Mouse (Mus musculus): Measurements from ENCODE around the gene Stx18. TPM values are rescaled to one million over a fixed set of nuclear protein-coding genes. Genes with fewer than 3 reads are reported as not detected.

Stx18 gene
- polyA plus RNA-seq, 1 experiment: 52.3 TPM

DNA sequence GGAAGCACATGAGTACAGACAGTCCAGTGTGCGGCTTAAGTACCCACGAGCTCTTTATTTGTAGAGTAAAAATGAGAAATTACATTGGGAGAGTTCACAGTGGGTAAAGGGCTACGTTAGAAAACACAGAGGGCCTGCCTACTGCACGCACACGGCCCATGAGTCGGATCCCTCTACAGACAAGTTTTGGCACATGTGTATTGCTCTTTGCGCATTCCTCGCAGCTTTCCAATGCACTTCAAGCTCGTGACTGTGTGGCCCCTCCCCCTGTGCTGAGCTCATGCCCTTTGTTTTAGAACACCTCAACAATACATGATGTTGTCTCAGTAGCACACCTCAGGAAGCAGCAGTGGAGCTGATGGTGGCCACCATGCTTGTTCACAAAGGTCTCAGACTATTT, 98.6 kb downstream of the Stx18 start:
- Histone ChIP-seq H3K4me1 (ENCODE audit: control insufficient read depth, insufficient read depth, low read length) (0 out of 2 replicates have a peak, but pooled peaks cover 2% of the 10 kb centered on the region), H3K4me3 (replicated peaks; ENCODE audit: insufficient read depth, low read depth, low read length) (no peak overlapping the region), H3K27ac (ENCODE audit: insufficient read depth, low read length) (no peak overlapping the region), H3K27me3 (ENCODE audit: control insufficient read depth, insufficient read depth, low read length) (no peaks in the 10 kb centered on the region)
- no peak for TF ChIP-seq POLR2A (IDR thresholded peaks at IDR 0.05; ENCODE audit: borderline replicate concordance, insufficient read depth, low read length)
- no peak for TF ChIP-seq CTCF (IDR thresholded peaks at IDR 0.05; ENCODE audit: borderline replicate concordance, insufficient read depth, low read depth, low read length)
- DNase-seq: no peak
- WGBS: 84% methylated on average over 9 of the region's 9 CpGs

- 0 out of 2 replicates have a peak, but pooled peaks cover 2% of the 10 kb centered on the region for H3K4me1 ChIP-seq (ENCODE audit: control insufficient read depth, insufficient read depth, low read length)
- no peak overlapping the region for H3K4me3 ChIP-seq (replicated peaks; ENCODE audit: insufficient read depth, low read depth, low read length)
- no peak overlapping the region for H3K27ac ChIP-seq (ENCODE audit: insufficient read depth, low read length)
- 54% methylated on average over 6 of the region's 6 CpGs for WGBS
- TF ChIP-seq CTCF (IDR thresholded peaks at IDR 0.05; ENCODE audit: borderline replicate concordance, insufficient read depth, low read depth, low read length) (no peak), POLR2A (IDR thresholded peaks at IDR 0.05; ENCODE audit: borderline replicate concordance, insufficient read depth, low read length) (no peak)
- no peak for DNase-seq
- no peaks in the 10 kb centered on the region for H3K27me3 ChIP-seq (ENCODE audit: control insufficient read depth, insufficient read depth, low read length)
Observed at GRCm38 (mm10) chr5:38140893-38141292, 102.4 kb downstream of the Stx18 start.

GRCm38 (mm10) chr5:38146524-38146923, 108.0 kb downstream of the Stx18 start:
- TF ChIP-seq POLR2A (IDR thresholded peaks at IDR 0.05; ENCODE audit: borderline replicate concordance, insufficient read depth, low read length) (no peak), CTCF (IDR thresholded peaks at IDR 0.05; ENCODE audit: borderline replicate concordance, insufficient read depth, low read depth, low read length) (no peak)
- no peak for DNase-seq
- H3K4me1 ChIP-seq (ENCODE audit: control insufficient read depth, insufficient read depth, low read length): peaks cover 23% of the 10 kb centered on the region
- no peak overlapping the region for H3K4me3 ChIP-seq (replicated peaks; ENCODE audit: insufficient read depth, low read depth, low read length)
- H3K27ac ChIP-seq (ENCODE audit: insufficient read depth, low read length): no peak overlapping the region
- no peaks in the 10 kb centered on the region for H3K27me3 ChIP-seq (ENCODE audit: control insufficient read depth, insufficient read depth, low read length)
- WGBS: 61% methylated on average over 6 of the region's 6 CpGs

- WGBS: 47% methylated on average over 3 of the region's 3 CpGs
- Histone ChIP-seq H3K27me3 (ENCODE audit: control insufficient read depth, insufficient read depth, low read length) (no peaks in the 10 kb centered on the region), H3K27ac (ENCODE audit: insufficient read depth, low read length) (peak overlapping the region; percentile 81; the same call in 1 of the 2 replicates), H3K4me1 (ENCODE audit: control insufficient read depth, insufficient read depth, low read length) (peaks cover 50% of the 10 kb centered on the region), H3K4me3 (replicated peaks; ENCODE audit: insufficient read depth, low read depth, low read length) (no peak overlapping the region)
- TF ChIP-seq POLR2A (IDR thresholded peaks at IDR 0.05; ENCODE audit: borderline replicate concordance, insufficient read depth, low read length) (no peak), CTCF (IDR thresholded peaks at IDR 0.05; ENCODE audit: borderline replicate concordance, insufficient read depth, low read depth, low read length) (no peak)
- peak; percentile 60 to 73 for DNase-seq
Observed at GRCm38 (mm10) chr5:38151264-38151663, 112.7 kb downstream of the Stx18 start.

DNA sequence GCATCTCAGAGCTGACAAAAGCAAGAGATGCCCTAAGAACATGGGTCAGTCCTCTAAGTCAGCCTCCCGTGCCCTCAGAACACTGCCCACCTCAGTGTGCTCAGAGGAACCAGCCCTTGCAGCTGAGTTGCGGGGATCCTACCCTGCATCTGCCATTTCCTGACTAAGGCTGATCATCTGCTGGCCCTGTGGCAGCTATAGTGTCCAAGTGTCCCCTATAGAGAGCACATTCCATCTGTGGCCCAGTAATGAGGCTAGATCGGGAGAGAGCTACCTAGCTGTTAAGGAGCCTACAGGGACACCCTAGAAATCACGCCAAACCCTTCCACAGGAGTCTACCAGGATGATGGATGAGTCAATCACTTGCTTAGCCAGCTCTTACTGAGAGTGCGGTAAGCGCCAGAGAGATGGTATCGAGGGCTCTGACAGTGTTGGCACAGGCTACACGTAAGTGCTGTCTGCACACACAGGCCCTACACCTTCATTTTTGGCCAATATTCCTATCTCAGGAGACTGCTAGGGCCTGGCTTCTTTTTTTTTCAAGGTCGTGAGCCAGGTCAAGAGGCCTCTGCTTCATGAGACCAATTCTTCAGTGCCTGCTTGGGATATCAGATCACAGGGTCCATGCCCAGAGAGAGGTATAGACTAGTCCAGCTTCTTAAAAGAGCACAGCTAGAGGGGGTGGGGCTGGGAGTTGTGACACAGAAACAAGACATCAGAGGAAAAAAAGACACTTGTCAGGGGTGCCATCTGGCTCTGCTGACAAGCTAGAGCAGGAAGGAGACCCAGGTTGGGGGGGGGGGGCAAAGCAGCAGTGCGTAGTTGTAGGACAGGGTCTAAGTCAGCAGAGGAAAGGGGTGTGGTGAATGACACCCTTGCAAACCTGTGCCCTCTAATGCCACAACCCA, 113.9 kb downstream of the Stx18 start:
- Histone ChIP-seq H3K27me3 (ENCODE audit: control insufficient read depth, insufficient read depth, low read length) (no peaks in the 10 kb centered on the region), H3K27ac (ENCODE audit: insufficient read depth, low read length) (peak overlapping the region; percentile 67), H3K4me3 (replicated peaks; ENCODE audit: insufficient read depth, low read depth, low read length) (no peak overlapping the region), H3K4me1 (ENCODE audit: control insufficient read depth, insufficient read depth, low read length) (peaks cover 53% of the 10 kb centered on the region)
- DNase-seq: peak; percentile 70 to 84
- TF ChIP-seq CTCF (IDR thresholded peaks at IDR 0.05; ENCODE audit: borderline replicate concordance, insufficient read depth, low read depth, low read length): no peak
- no peak for TF ChIP-seq POLR2A (IDR thresholded peaks at IDR 0.05; ENCODE audit: borderline replicate concordance, insufficient read depth, low read length)
- WGBS: 19% methylated on average over 10 of the region's 10 CpGs

DNA sequence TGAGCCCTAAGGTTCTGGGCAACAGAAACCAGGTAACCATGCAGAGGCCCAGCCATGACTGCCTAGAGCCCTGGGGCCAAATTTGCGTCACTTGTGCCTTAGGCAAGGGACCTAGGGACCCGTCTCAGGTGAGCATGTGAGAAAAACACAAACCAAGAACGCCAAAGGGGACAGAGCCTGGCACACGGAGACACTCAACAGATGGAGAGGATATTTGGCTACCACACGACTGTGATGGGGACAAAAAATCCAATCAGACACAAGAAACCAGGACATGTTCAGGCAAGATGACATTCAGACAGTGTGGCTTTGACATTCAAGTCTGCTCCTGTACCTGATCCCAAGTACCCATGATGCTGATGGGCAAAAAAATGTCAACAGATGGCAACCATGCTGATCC, 115.1 kb downstream of the Stx18 start:
- no peak overlapping the region for H3K4me3 ChIP-seq (replicated peaks; ENCODE audit: insufficient read depth, low read depth, low read length)
- no peaks in the 10 kb centered on the region for H3K27me3 ChIP-seq (ENCODE audit: control insufficient read depth, insufficient read depth, low read length)
- WGBS: 13% methylated on average over 5 of the region's 5 CpGs
- TF ChIP-seq POLR2A (IDR thresholded peaks at IDR 0.05; ENCODE audit: borderline replicate concordance, insufficient read depth, low read length) (no peak), CTCF (IDR thresholded peaks at IDR 0.05; ENCODE audit: borderline replicate concordance, insufficient read depth, low read depth, low read length) (no peak)
- H3K4me1 ChIP-seq (ENCODE audit: control insufficient read depth, insufficient read depth, low read length): peaks cover 53% of the 10 kb centered on the region
- peak overlapping the region; percentile 67 for H3K27ac ChIP-seq (ENCODE audit: insufficient read depth, low read length)
- peak; percentile 70 to 82 for DNase-seq

DNA sequence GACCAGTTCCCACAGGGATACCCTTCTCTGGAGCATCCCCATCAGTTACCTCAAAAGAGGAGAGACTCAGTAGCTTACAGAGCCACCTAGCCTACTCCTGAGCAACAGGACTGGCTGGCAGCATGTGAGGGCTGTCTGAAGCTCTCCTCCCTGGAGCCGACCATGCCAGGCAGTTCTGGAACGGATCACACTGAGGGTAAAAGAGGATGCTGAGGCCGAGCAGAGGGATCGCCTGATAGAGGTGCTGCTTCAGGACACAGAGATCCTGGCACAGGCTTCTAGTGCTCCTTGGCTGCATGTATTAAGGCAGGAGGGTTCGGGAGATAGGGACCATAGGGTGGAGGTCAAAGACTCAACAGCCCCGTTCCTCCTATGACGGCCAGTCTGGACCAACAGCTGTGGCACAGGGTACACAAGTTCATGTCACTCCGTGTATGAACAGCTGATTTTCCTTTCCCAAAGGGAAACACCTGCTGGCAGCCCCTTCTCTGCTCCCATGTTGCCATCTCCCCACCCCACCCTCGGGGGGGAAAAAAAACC, 119.0 kb downstream of the Stx18 start:
- peak; percentile 64 to 72 for DNase-seq
- peaks cover 33% of the 10 kb centered on the region for H3K4me1 ChIP-seq (ENCODE audit: control insufficient read depth, insufficient read depth, low read length)
- peak overlapping the region; percentile 8; the same call in 1 of the 2 replicates for H3K27ac ChIP-seq (ENCODE audit: insufficient read depth, low read length)
- H3K4me3 ChIP-seq (replicated peaks; ENCODE audit: insufficient read depth, low read depth, low read length): peak overlapping the region; percentile 82
- no peak for TF ChIP-seq POLR2A (IDR thresholded peaks at IDR 0.05; ENCODE audit: borderline replicate concordance, insufficient read depth, low read length)
- H3K27me3 ChIP-seq (ENCODE audit: control insufficient read depth, insufficient read depth, low read length): no peaks in the 10 kb centered on the region
- WGBS: 9% methylated on average over 9 of the region's 9 CpGs

All from cerebellum, adult 2 months (tissue).